Mouse (Mus musculus): Measurements from ENCODE around the gene Foxo3.

Foxo3 gene

DNA sequence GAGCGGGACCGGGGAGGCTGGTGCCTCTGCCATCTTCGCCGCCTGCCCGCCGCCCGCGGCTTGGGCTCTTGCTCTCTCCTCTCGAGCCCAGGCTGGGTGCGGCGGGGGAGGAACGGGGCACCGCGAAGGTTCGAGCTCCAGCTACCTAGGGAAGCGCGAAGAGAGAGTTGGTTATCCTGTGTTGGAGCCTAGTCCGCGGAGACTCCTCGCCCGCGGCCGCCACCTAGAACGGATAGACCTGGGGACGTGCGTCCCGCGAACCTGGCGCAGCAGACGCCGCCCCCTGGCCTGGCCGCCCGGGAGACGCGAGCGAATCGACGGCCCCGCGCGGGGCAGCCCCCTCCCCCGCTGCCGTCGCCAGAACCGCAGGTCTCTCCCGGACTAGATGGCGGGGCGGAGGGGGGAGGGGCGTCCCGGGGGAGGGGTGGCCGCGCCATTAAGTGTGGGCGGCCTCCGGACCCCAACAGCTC lies 1.1 kb downstream of the Foxo3 start:
- DNase-seq (ENCODE audit: low spot score), result peak; percentile 45

DNA sequence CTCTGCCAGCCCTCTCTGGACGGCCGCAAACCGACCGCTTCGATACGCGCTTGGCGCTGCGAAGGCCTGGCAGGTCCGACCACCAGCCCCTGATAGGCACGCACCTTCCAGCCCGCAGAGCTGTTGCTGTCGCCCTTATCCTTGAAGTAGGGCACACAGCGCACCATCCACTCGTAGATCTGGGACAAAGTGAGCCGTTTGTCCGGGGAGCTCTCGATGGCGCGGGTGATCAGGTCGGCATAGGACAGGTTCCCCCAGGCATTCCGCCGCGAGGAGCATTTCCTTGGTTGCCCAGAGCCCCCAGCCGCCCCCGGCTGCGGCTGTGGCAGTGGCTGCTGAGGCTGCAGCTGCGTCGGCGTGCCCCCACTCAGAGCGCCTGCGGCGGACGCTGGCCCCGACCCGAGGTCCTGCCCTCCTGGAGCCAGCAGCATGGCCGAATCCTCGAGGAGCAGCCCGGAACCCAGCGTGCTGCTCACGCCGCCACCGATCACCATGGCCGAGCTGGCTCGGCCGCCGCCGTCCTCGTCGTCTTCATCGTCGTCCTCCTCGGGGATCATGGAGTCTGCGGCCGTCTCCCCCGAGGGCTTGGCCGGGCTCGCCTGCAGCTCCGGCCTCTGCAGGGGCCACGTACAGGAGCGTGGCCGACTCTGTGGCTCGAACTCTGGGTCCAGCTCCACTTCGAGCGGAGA lies 1.7 kb downstream of the Foxo3 start:
- DNase-seq (ENCODE audit: low spot score), result peak; percentile 21

DNA sequence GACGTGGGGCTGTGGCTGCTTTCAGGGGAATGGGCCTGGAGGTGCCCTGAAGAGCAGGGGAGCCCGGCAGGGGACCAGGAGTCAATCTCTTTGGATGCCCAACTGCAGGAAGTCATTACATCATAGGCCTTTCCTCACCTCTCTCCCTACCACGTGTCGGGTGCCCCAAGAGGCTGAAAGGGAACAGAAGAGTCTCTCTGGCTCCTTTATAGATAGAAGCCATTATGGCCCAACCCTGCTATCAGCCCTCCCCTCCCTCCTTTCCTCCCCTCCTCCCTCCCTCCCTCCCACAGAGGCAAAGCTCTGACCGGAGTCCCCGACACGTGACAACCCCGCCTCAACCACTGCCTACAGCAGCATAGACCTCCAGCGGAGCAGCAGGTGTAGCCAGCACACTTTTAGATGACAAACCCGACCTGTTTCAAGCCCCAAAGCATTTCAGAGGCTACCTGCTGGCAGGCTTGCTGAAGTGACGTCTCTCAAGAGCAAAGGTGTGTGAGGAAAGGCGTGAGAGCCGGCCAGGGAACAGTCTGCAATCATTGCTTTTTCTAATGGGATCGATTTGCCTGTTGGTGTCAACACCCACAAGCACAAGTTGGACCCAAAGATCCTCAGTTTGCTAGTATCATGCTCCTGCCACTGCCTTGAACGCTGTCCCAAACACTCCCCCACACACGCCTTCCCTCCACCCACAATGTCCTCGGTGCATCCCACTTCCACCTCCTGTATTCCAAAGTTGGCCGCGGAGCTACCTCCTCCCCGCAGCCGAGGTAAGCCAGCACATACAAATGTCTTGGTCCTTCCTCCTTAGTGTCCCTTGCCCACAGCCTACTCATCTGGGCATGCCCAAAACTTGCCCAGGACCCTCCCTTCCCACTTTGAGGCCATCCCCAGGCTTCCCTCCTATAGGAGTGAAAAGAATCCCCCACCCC lies 2.5 kb downstream of the Foxo3 start:
- DNase-seq (ENCODE audit: low spot score), result no peak

DNA sequence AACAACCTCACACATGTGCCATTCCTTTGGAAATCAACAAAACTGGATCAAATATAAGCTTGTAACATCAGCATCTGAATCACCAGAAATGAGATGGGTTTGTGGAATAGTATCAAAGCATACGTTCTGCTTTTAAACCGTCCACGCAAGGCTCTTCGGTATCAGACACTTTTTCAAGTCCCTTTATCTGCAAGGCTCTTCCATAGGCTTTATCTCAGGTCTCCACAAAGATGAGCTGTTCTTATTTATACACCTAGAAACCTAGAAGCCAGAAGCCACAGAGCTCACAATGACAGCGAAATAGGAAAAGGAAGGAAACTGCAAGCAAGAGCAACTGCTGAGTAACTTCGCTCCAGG lies 3.2 kb downstream of the Foxo3 start:
- DNase-seq (ENCODE audit: low spot score), result no peak

DNA sequence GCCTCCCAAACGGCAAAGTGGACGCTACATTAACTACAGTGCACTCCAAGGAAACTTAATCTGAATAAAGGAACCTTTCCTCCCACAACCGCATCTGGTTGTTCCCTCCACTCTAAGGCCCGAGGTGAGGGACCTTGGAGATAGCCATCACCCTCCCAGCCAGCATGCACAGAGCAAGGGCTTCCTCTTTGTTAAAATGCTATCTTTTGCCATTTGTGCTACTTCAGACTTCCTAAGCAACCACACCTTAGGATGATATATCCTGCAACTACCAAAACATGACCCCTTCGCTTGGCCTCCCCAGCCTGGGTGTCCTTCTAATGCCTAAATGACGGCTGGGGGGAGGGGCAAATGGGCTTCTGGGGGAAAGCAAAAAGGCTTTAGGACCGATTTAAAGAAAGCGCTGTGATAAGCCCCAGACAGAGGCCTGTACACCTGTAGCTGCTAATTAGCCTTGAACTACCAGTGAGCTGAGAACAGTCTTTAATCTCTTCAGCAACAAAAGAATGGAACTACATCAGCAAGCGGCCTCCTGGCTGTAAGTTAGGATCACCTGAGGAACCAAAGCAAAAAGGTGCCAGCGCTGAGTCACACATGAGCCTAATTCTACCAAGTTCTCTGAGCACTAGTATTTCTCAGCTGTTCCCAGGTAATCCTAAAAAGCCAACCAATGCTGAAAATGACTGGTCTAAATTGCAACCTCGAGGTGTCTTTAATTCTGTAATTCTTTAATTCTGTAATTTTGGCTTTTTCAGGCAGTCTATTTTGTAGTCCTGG lies 4.9 kb downstream of the Foxo3 start:
- DNase-seq (ENCODE audit: low spot score), result no peak

DNA sequence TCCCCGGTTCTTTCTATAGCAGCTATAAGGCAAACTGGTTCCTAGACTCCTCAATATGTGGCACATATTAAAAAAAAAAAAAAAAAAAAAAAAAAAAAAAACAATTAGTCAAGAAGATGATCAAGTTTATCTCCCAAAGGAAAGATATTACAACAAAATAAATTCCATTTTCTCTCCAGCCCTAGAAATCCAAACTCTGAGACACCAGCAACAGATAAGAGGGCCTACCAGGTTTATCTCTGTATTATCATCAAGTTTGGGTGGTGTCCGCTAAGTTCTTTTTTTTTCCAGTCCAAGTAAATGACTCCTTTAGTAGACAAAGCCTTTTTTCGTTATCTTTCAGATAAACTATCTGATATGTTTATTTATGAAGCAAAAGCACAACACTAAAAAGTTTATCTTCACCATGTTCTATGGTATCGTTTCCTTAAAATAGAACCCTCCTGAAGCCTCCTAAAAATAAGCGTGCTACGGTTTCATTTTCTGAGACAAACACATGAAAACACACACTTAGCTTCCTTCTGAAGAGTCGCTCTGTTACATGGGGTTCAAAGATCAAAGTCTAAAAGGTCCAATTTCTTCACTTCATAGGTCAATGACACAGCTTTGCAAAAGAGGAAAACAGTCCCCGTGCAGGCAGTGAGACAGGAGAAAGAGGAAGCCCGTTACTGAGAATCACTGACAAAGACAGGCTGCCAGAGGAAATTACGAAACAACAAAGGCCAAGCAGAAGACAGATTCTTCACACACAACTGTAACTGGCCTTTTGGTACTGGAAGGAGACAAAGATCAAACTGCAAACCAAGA lies 6.1 kb downstream of the Foxo3 start:
- DNase-seq (ENCODE audit: low spot score), result no peak

DNA sequence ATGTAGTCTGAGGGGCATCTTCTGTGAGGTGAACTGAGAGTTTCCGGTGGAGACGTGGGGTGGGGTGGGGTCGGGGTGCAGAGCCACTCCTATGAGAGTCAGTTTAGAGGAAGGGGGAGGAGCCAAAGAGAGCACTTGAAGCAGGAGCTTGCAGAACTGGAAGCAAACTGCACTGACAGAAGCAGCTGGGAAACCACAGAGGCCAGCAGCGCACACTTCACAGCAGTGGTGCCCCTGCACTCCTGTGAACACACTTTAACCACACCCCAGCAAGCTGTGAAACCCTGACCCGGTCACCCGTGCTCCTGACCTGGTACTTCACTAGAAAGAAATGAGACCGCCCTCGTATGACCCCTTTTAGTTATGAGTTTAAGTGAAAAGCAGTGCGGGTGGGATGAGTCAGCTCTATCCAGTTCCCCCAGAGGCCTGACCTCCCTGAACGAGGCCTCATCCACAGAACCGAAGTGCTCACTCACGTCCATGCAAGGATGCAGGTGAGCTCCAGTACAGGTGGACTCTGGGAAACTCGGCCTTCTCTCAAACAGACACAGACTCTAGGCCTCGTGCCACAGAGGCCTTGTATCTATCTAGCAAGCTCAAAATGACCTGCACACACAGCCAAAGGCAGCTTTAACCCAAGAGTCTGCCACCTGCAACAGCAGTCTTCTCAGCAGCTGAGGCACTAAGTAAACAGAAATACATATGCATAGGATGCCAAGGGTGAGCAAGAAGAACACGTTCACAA lies 7.1 kb downstream of the Foxo3 start:
- DNase-seq (ENCODE audit: low spot score), result no peak

DNA sequence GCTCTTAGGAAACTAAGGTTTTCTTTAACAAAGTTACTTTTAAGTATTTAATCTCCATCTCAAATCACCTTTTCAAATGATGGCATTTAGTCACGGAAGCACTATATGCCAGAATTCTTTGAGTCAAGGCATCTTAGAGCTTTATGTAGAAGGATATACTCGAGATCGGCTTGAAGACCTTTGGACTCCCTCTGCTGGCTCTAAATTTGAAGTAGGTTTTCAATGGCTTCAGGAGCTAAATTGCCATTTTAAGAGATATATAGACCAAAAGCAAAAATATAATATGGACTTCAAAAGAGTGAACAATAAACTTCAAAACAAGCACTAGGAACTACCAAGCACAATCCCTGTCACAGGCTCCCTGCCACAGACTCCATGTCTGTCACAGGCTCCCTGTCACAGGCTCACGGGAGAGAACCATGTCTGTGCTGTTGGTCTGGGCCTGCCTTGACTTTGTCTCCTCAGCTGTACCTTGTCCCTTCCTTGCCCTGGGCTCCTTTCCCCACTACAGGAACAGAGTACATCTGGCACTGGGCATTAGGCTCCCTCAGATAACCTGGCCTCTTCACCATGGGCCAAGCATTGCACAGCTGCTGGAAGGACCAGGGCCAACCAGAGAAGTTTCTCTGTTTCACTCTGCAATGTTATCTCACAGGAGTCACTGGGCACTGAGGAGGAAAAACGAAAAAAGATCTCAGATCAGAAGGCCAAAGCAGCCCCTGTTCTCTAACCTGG lies 8.6 kb downstream of the Foxo3 start:
- DNase-seq (ENCODE audit: low spot score), result no peak

DNA sequence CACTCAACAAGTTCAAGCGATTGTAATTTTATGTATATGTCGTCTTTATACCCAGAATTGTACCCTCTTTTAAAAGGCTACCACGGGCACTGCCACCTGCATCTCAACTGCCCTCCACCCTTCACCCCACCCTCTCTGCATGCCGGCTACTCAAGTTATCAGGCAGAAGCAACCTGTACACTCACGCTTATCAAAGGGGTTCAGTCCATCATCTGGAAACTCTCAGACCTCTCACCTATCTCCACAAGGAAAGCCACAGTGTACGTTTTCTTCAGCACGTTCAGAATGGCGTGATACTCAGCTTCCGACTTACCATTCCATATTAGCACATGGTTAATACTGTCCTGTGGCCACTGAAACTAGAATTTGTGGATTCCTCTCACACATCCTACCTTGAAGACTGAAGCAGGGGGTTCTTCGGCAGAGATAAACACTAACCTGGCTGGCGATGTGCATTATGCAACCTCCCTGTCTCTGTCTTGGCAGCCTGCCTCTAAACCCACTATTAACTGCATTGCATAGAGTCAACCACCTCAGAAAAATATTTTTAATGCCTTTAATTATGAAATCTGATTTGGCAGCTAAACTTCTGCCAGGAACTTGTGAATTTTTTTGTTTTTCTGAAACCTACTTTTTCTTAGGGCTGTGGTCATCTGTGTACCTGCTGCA lies 11.4 kb downstream of the Foxo3 start:
- no peak for DNase-seq (ENCODE audit: low spot score)

DNA sequence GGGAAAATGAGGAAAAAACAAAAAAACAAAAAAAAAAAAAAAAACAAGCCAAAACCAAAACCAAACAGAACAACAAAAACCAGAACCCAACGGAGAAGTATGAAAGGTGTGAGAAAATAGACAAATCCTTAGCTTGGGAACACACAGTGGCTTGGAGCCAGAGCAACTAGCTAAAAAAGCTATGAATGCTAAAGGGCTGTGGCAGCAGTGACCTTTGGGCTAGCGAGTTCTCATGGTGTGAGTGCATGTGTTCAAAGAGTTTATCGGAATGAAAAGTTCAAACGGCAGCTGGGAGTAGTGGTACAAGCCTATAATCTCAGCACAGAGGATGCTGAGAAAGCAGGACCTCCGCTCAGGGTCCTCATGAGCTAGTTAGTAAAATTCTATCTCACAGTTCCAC lies 12.4 kb downstream of the Foxo3 start:
- DNase-seq (ENCODE audit: low spot score), result no peak

DNA sequence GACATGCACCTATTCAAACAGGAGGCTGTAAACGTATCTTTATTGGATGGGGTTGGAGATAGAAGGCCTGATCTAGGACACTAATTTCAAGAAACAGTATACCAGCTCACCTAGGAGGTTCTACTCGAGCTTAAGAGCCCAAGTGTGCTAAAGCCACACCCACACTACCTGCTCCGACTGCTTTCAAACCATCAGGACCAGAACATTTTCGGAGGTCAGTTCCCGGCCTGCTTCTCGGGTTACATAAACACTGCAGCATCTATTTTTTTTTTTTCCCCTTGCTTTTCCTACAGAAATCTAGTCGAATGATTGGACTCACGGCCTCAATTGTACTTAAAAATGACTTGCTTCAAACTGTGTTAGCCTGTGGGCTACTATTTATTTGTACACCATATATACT lies 12.9 kb downstream of the Foxo3 start:
- DNase-seq (ENCODE audit: low spot score), result no peak

DNA sequence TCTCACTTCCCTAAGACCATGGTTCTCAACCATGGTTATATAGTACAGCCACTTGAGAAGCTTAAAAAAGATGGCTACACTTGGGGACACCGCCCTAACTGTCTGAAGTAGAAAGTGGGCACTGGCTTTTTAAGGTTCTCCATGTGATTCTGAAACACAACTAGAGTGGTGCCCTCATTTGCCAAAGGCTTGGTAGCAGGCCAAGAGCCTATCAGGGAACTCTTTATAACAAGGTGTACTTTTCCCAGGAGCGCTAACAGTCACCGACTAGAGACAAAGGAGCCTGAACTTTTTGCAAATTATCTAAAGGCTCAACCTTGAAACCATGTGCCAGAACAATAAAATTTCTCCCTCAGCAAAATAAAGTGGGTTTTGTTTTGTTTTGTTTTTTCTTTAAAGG lies 14.5 kb downstream of the Foxo3 start:
- DNase-seq (ENCODE audit: low spot score), result no peak

DNA sequence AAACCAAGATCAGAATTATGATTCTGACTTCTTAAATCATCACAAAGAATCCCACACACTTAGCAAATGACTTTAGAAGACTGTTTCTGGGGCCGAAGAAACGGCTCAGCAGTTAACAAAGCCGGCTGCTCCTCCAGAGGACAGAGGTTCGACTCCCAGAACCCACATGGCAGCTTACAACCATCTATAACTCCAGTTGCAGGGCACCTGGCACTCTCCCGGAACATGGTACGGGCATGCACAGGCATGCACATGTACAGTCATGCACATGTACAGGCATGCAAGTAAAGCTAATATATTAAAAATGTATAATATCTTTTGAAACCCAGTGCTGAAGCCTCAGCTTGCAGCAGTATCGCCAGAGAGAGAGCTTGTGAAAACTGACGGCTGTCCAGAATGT lies 15.5 kb downstream of the Foxo3 start:
- DNase-seq (ENCODE audit: low spot score), result no peak

DNA sequence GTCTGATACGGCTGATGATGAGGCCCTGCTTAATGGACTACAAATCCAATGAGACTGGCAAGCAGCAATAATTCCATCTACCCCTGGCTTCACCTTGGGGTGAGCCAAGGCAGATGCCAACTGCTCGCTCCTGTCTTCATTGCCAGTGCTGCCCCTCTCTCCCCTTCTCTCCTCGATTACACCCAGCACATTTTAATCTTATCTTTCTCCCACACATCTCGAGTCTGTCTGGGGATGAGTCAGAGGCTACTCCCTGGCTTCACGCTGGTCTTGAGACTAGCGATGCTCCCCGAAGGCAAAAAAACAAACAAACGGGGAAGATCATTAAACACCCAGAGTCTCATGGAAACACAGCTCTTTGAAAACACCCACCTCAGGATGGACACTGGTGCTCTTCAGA lies 16.0 kb downstream of the Foxo3 start:
- no peak for DNase-seq (ENCODE audit: low spot score)

DNA sequence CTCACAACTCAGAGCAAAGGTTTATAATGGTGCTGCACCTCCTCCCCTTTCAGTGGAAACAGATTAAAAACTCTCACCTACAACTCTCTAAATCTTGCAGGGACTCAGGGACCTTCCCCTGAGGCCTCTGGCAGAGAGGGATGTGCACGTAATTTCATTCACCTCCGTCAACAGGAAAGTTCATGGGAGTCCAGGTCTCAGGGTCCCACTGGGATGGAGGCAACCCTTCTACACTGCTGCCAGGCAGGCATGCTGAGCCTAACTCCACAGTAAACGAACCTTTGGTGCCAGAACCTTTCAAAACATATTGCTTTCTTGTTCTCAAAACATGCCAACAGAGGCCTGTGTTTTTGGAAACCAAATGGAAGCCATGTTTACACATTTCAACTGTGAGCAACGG lies 17.0 kb downstream of the Foxo3 start:
- DNase-seq (ENCODE audit: low spot score), result no peak

DNA sequence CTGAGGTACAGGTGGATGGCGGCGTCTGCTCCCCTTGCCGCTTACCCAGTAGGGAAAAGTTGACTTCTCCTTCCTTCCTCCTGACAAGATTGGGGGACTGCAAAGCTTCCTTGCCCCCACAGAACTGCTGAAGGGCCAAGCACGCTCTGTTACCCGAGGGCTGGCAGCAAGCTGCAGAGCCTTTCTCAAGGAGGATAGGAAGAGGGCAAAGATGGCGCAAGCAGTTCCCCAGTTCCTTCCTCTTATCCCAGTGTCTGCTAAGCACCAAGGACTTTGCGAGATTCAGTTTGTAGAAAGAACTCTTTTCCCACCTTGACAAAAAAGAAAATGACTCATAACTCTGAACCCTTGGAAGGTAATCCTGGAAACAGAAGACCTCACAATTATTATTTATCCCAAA lies 18.6 kb downstream of the Foxo3 start:
- no peak for DNase-seq (ENCODE audit: low spot score)

DNA sequence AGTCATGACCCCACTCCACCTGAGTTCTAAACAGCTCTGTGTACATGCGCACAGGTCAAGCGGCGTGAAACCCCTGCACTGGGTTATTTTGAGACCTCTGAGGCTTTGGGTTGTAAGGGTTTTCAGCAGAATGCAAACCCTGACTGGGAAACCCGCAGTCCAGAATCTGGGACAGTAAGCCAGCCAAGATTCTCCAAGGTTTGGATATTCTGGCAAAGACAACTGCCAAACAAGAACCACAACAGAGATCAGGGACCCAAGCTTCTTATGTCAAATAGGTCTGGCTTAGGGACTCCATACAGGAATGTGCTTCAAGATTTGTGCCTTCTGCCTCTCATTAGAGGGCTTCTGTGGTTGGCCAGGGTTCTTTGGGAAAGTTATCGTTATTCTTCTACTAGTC lies 21.8 kb downstream of the Foxo3 start:
- no peak for DNase-seq (ENCODE audit: low spot score)

DNA sequence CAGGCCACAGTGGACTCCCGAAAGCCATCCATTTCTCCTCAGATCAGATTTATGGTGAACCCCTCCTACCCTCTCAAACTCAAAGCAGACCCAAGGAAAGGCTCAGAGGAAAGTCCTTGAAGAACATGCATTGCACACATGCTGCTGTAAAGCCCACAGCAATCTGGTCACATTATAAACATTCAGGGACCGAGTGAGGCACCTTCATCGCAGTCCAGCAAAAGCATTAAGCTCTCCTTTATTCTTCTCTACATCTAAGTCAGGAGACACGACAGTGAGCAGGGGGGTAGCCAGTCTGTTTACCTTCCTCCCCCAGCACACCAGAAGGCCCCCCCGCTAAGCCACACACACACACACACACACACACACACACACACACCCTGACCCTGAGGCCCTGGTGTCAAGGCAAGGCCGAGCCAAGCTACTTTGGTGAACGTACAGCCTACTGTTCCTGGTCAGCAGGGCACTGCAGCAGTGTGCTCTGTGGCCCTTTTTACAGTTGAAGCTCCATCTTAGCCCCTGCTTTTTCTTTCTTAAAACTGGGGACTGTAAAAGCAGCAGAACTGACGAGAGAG lies 24.7 kb downstream of the Foxo3 start:
- DNase-seq (ENCODE audit: low spot score), result no peak

DNA sequence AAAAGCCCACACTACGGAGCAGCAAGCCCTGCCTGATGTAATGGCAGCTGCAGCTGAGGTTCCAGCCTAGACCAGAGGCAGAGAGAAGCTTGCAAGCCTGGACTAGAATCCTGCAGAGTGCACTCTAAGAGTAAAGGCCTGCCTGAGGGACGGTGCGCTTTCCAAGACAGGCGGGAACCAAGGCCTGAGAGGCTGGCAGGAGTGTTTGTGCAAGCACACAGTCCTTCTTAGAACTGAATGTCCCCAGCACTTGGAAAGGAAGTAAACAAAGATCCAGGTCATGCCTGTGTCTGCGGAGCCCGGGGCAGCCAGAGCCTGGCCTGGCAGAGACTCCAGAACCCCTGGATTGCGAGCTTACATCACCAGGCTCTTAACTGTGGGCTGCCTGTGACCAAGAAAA lies 25.4 kb downstream of the Foxo3 start:
- DNase-seq (ENCODE audit: low spot score), result peak; percentile 49

DNA sequence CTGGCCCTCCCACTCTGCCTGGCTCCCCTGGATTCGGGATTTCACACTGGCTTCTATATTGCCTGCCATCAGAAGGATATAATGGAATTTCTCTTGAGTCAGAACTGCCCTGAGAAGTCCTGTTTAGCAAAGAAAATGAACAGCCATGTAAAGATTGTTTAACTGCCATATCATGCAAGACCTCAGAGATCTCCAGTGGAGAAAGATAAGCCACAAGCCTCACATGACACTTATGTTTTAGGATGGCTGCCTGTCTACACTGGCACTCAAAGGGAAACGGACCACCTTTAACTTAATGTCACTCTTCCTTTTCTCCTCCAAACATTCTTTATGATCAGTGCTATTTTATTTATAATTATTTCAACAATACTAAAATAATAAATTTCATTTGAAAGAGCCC lies 26.6 kb downstream of the Foxo3 start:
- DNase-seq (ENCODE audit: low spot score), result no peak

Measured in layer of hippocampus, adult 11-12 months (tissue).